Mouse (Mus musculus): Measurements from ENCODE around the gene Nupl1.

- TF ChIP-seq CTCF (conservative IDR thresholded peaks at IDR 0.05; ENCODE audit: low read length): no peak
- TF ChIP-seq POU5F1 (IDR thresholded peaks at IDR 0.05; ENCODE audit: borderline replicate concordance, low read length): no peak
These were observed 12.7 kb downstream of the Nupl1 start for GRCm38 (mm10) chr14:60238551-60238950.

All from E14TG2a.4 (cell line).